Mouse (Mus musculus): ENCODE measurements around the gene Hectd1. TPM values are rescaled to one million over a fixed set of nuclear protein-coding genes. Genes with fewer than 3 reads are reported as not detected.

Gene Hectd1
- polyA plus RNA-seq, 1 experiment from 2014 or later = 30.4 TPM

DNA sequence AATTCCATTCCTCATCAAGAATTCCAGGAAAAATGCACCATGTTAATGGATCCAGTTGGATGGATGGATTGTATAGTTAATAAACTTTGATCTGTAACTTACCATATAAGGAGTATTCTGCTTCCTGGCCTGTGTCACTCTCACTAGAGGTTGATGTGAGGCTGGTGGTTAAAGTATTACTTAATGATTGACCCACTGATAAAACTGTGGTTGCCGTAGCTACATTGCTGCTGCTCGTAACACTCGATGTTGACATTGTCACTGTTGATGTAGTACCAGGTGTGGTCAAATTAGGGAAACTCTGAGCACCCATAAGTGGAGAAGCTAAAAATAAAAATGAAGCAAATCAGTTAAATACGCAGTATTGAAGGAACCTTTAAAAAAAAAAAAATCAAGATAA lies 61.9 kb downstream of the Hectd1 start:
- H3K4me3 ChIP-seq (ENCODE audit: inconsistent target) = no peak overlapping the region
- WGBS (ENCODE audit: missing documents) = 69% methylated on average over 4 of the region's 4 CpGs
- H3K27ac ChIP-seq = no peak overlapping the region
- no peaks in the 10 kb centered on the region for H3K79me2 ChIP-seq (ENCODE audit: inconsistent target)
- peaks cover 60% of the 10 kb centered on the region for H3K36me3 ChIP-seq (ENCODE audit: inconsistent target)

DNA sequence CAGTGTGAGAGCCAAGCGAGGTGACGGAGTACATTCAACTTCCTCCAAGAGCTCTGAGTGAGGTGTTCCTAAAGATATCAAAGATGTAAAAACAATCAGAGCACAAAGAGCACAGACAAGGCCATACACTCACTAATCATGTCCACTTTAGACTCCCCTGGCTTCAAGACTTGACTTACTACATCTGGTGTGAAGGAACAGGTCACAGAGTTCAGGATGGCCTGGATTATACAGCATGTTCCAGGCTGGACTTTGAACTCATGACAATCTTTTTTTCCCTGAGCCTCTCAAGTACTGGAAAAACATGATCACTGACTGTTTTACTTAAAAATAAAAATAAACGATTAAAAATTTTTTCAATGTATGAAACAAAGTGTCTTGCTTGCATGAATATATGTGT lies 70.0 kb downstream of the Hectd1 start:
- WGBS (ENCODE audit: missing documents) = 90% methylated on average over 3 of the region's 3 CpGs
- Histone ChIP-seq H3K27ac (no peak overlapping the region), H3K79me2 (ENCODE audit: inconsistent target) (no peaks in the 10 kb centered on the region), H3K4me3 (ENCODE audit: inconsistent target) (no peak overlapping the region), H3K36me3 (ENCODE audit: inconsistent target) (peaks cover 77% of the 10 kb centered on the region)

DNA sequence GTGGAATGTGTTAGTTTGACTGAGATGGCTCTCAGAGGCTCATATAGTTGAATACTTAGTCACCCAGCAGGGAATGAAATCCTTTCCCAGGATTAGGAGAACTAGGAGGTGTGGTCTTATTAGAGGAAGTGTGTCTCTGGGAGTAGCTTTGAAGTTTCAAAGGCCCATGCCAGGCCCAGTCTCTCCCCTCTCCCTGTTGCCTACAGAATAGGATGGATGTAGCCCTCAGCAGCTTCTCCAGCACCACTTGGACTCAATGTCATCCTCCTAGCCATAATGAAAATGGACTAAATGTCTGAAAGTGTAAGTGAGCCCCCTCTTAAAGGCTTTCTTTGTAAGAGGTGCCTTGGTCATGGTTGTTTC lies 72.8 kb downstream of the Hectd1 start:
- Histone ChIP-seq H3K27ac (no peak overlapping the region), H3K79me2 (ENCODE audit: inconsistent target) (no peaks in the 10 kb centered on the region), H3K4me3 (ENCODE audit: inconsistent target) (no peak overlapping the region), H3K36me3 (ENCODE audit: inconsistent target) (peaks cover 77% of the 10 kb centered on the region)

DNA sequence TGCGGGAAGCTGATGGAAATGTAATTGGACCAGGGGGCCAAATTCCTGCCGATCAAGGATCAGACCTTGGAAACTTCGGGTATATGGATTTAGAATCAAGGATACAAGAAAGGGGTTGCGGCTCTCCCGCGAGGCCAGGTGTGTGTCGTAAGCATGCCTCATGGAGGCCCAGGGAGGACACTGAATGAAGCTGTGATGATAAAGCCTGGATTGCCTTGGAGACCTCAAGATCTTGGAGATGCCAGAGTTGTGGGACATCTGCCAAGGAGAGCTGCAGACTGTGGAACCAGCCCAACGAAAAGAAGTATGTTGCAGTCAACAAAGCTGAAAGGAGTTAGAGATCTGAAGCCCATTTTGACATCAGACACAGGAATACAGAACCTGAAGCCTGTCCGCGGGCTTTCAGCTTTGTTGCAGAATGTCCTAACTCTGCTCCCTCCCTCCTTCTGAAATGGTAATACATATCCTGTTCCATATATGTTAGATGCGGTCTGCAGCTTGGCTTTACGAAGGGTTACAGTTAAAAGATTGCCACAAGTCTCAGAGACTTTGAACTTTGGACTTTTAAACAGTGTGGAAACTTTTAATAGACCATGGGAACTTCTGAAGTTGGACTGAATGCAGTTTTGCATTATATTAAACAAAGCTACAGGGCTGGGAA lies 73.3 kb downstream of the Hectd1 start:
- no peak overlapping the region for H3K4me3 ChIP-seq (ENCODE audit: inconsistent target)
- H3K79me2 ChIP-seq (ENCODE audit: inconsistent target) = no peaks in the 10 kb centered on the region
- H3K36me3 ChIP-seq (ENCODE audit: inconsistent target) = peaks cover 77% of the 10 kb centered on the region
- WGBS (ENCODE audit: missing documents) = 97% methylated on average over 12 of the region's 12 CpGs
- no peak overlapping the region for H3K27ac ChIP-seq

DNA sequence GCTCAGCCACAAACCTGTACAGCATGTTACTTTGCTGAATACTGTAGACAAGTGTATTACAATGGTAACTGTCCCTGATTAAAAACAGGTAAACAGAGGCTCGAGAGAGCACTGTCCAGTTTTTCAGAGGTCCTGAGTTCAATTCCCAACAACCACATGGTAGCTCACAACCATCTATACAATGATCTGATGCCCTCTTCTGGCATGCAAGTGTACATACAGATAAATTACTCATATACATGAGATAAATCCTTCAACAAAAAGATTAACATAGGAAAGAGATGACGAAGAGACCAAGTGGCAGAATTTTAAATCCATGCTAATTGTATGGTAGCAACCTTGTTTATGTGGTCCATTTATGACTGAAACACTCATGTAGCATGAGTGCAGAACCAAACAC lies 82.0 kb downstream of the Hectd1 start:
- Histone ChIP-seq H3K27ac (no peak overlapping the region), H3K79me2 (ENCODE audit: inconsistent target) (no peaks in the 10 kb centered on the region), H3K36me3 (ENCODE audit: inconsistent target) (peaks cover 84% of the 10 kb centered on the region), H3K4me3 (ENCODE audit: inconsistent target) (no peak overlapping the region)
- WGBS (ENCODE audit: missing documents) = 86% methylated on average over 1 of the region's 2 CpGs

DNA sequence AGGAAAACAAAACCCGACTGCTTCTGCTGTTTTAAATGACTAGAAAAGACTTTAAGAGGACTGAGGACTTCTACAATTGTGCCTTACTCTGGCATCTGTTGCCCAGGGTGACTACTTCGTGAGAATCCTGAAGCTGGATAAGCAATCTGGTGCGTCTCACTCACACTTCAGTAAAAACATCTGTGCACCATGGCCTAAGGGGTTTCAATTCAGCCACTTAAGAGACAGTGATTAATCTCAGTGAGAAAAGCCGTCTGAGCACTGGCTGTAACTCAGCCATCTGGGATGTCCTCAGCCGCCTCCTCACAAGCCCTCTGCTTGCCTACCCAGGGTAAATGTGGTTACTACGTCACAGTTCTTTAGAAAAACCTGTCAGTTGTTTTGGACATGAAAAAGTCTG lies 84.4 kb downstream of the Hectd1 start:
- H3K27ac ChIP-seq = no peak overlapping the region
- no peaks in the 10 kb centered on the region for H3K79me2 ChIP-seq (ENCODE audit: inconsistent target)
- H3K4me3 ChIP-seq (ENCODE audit: inconsistent target) = no peak overlapping the region
- H3K36me3 ChIP-seq (ENCODE audit: inconsistent target) = peaks cover 62% of the 10 kb centered on the region
- WGBS (ENCODE audit: missing documents) = 91% methylated on average over 6 of the region's 6 CpGs

DNA sequence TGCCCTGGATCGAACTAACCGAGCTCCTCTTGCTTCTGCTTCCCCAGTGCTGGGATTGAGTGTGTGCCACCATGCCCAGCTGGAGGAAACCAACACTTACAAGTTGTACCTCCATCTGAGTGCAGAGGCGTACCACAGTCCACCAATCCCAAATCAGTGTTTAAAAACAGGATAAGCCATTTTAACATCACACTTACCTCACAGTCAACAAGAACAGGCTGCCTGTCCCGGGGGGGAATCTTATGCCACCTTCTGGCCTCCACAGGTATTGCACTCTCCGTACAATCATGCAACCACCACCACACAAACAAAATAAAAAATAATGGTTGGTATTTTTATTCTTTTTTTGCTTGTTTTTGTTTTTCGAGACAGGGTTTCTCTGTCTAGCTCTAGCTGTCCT lies 87.6 kb downstream of the Hectd1 start:
- 89% methylated on average over 5 of the region's 6 CpGs for WGBS (ENCODE audit: missing documents)
- Histone ChIP-seq H3K36me3 (ENCODE audit: inconsistent target) (peaks cover 36% of the 10 kb centered on the region), H3K27ac (no peak overlapping the region), H3K79me2 (ENCODE audit: inconsistent target) (no peaks in the 10 kb centered on the region), H3K4me3 (ENCODE audit: inconsistent target) (no peak overlapping the region)

DNA sequence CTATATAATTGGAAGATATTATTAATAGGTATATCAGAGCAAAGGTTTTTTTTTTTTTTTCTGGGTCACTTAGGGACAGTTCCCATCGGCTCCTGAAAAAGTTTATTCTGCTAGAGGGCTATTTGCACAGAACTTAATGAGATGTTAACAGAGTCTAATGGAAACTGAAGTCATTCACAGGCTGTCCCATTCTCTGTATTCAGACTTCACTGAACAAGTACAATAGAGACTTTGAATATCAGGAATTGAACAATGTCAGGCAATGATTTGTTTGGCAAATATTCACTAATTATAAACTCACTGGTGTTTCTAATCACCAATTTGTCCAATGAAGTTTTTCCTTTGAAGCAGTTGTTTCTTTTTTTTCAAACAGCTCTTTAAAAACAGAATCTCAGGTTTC lies 92.5 kb downstream of the Hectd1 start:
- no peak overlapping the region for H3K27ac ChIP-seq
- H3K79me2 ChIP-seq (ENCODE audit: inconsistent target) = no peaks in the 10 kb centered on the region
- H3K36me3 ChIP-seq (ENCODE audit: inconsistent target) = no peaks in the 10 kb centered on the region
- H3K4me3 ChIP-seq (ENCODE audit: inconsistent target) = no peak overlapping the region
- 80% methylated on average over 1 of the region's 1 CpGs for WGBS (ENCODE audit: missing documents)

DNA sequence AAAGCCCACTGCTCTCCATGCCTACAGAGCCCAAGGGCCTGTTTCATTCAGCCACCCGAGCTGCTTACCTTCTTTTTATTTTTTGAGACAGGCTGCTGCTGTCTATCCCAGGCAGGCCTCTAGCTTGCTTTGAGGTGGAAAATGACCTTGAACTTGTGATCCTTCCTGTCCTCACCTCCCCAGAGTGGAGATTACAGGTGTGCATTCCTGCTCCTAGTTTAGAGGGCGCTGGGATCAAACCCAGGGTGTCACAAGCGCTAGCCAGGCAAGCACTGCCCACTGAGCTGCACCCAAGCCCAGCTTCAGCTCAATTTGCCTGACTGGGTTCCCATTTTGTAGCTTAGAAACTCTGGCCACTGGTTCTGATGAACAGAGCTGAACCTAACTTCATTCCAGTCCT lies 93.0 kb downstream of the Hectd1 start:
- Histone ChIP-seq H3K4me3 (ENCODE audit: inconsistent target) (no peak overlapping the region), H3K79me2 (ENCODE audit: inconsistent target) (no peaks in the 10 kb centered on the region), H3K36me3 (ENCODE audit: inconsistent target) (no peaks in the 10 kb centered on the region), H3K27ac (no peak overlapping the region)
- 95% methylated on average over 3 of the region's 3 CpGs for WGBS (ENCODE audit: missing documents)

DNA sequence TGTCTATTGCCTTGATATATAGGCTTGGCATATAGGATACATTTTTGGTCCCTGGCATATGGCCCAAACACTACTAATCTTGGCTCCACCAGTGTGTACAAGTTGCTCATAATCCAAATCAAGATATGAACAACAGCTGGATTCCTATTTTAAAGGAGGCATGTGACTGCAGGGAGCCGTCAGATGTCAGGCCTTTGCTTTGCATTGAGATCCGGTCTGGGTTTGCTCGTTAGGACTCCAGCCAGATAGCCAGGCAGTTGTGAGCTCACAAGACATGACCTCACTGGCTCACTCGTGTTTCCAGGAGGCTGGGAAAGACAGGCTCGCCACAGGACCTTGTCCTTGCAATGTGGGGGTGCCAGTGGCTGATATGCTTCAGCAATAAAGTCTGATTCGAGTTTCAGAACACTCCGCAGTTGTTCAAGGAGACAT lies 93.5 kb downstream of the Hectd1 start:
- Histone ChIP-seq H3K36me3 (ENCODE audit: inconsistent target) (no peaks in the 10 kb centered on the region), H3K27ac (no peak overlapping the region), H3K79me2 (ENCODE audit: inconsistent target) (no peaks in the 10 kb centered on the region), H3K4me3 (ENCODE audit: inconsistent target) (no peak overlapping the region)
- 95% methylated on average over 7 of the region's 7 CpGs for WGBS (ENCODE audit: missing documents)

DNA sequence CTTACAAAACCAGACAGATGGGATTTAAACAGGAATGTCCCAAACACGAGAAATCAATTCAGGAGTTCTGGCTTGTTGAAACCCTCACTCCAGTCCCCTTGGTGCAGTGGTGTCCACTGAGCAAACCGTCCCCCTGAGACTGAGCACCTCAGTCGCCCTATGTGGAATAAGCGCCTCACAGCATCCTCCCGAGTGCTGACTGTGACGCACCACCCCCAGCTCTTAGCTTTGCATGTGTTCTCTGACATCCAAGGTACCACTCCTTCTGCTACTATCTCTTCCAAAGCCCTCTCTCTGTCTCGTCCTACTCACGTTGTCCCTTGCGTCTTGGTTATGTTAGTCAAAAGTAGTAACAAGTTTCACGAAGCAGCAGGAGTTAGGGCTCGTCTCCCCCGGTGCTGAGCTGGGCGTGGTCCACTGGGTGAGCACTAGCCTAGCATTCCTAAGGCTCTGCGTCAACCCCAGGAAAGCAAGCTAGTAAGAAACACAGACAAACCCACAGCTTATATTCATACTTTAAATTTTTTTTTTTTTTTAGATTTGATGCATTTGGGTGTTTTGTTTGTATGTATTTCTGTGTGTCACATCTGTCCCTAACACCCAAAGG lies 94.6 kb downstream of the Hectd1 start:
- 93% methylated on average over 13 of the region's 14 CpGs for WGBS (ENCODE audit: missing documents)

DNA sequence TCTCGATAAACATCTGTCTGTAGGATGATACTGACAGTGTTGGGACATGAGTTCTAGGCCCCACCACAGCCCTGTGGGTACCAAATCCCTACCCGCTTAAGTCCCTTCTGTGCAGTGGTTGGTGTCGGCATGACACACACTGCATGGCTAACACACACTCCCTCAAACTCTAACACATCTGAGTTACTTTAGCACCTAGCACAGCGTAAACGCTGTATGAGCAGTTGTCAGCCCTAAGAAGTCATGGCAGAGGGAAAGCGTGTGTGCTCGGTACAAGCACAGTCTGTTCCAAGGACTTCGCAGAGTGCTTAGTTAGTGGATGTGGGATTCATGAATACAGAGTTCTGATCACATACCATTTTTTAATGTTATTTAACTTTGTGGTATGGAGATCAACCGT lies 99.5 kb downstream of the Hectd1 start:
- H3K27ac ChIP-seq = peak overlapping the region; percentile 39; the same call in 1 of the 2 replicates
- no peaks in the 10 kb centered on the region for H3K36me3 ChIP-seq (ENCODE audit: inconsistent target)
- WGBS (ENCODE audit: missing documents) = 94% methylated on average over 8 of the region's 9 CpGs
- H3K4me3 ChIP-seq (ENCODE audit: inconsistent target) = no peak overlapping the region
- H3K79me2 ChIP-seq (ENCODE audit: inconsistent target) = no peaks in the 10 kb centered on the region

More for the DNA sequence above, 94.6 kb downstream of the Hectd1 start:
- Histone ChIP-seq H3K79me2 (ENCODE audit: inconsistent target) (no peaks in the 10 kb centered on the region), H3K27ac (no peak overlapping the region), H3K36me3 (ENCODE audit: inconsistent target) (no peaks in the 10 kb centered on the region), H3K4me3 (ENCODE audit: inconsistent target) (no peak overlapping the region)

DNA sequence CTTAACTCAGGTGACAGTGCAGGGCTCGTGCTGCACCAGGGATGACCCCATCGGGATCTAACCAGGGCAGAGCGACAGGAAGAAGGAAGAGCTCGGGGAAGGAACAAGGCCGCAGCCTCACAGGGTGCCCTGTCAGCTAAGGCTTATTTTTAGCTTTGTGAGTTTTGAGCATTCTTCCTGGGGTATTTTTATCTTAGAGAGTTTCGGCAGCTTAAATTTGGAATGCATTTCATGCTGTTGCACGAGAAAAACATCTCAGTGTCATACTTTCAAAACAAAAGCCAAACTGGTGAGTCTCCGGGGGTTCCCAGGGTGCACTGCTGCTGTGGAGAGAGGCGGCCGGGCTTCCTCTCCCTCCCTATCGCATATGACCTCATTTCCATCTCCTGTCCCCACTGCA lies 100.3 kb downstream of the Hectd1 start:
- Histone ChIP-seq H3K27ac (peak overlapping the region; percentile 39), H3K79me2 (ENCODE audit: inconsistent target) (no peaks in the 10 kb centered on the region), H3K36me3 (ENCODE audit: inconsistent target) (no peaks in the 10 kb centered on the region; the same call in 1 of the 2 replicates), H3K4me3 (ENCODE audit: inconsistent target) (no peak overlapping the region)
- 75% methylated on average over 11 of the region's 11 CpGs for WGBS (ENCODE audit: missing documents)

DNA sequence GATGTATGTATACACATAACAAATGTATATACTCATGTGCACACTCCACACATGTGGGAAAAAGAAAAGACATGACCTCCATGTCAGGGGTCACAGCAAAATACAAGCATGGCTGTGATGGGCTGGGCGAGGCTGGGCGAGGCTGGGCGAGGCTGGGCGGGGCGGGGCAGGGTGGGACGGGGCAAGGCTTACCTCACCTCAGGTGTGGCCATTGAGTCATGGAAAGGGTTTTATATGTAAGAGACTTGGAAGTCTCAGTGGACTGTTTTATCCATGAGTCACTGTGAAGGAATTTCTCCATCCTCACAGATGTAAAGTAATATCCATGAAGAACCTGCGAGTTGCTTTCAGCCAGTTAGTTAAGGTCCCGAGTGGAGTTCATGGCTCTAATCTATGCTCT lies 107.5 kb downstream of the Hectd1 start:
- no peaks in the 10 kb centered on the region; the same call in 1 of the 2 replicates for H3K36me3 ChIP-seq (ENCODE audit: inconsistent target)
- WGBS (ENCODE audit: missing documents) = 88% methylated on average over 7 of the region's 8 CpGs
- no peaks in the 10 kb centered on the region for H3K79me2 ChIP-seq (ENCODE audit: inconsistent target)
- H3K27ac ChIP-seq = no peak overlapping the region
- no peak overlapping the region for H3K4me3 ChIP-seq (ENCODE audit: inconsistent target)

DNA sequence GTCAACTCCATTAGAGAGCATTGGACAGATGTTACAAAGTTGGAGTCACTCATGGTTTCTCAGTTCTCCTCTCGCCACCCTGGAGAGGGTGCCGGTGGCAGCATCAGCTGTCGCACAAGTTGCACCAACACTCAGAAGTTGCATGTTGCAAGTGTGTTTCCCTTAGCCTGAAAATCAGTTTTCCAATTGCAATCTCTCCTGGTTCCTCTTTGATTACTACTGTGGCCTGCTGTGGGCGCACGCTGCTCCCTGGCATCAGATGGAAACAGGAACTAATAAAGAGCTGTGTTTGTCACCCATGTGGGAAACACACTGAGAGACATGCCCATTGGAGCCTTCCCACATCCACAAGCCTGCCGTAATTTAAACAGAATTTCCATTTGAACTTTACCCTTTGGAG lies 110.7 kb downstream of the Hectd1 start:
- WGBS (ENCODE audit: missing documents) = 13% methylated on average over 6 of the region's 6 CpGs
- Histone ChIP-seq H3K27ac (no peak overlapping the region), H3K36me3 (ENCODE audit: inconsistent target) (no peaks in the 10 kb centered on the region; the same call in 1 of the 2 replicates), H3K4me3 (ENCODE audit: inconsistent target) (no peak overlapping the region), H3K79me2 (ENCODE audit: inconsistent target) (no peaks in the 10 kb centered on the region)

DNA sequence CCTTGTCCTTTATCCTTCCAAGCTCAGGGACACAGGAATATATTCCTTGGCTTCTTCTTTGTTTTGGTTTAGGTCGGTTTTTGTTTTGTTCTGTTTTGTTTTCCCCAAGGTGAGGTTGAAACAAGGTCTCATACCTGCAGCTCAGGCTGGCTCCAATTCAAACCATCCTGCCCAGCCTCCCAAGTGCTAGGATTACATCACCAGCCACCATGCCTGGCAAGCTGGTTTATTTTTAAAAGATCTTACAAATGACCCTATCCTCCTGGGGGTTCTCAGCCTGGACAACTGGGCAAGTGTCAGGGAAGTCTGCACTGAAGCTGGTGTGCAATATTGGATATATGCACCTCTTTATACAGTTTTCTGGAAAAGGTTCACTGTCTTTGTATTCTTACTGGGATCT lies 116.7 kb downstream of the Hectd1 start:
- Histone ChIP-seq H3K4me3 (ENCODE audit: inconsistent target) (no peak overlapping the region), H3K79me2 (ENCODE audit: inconsistent target) (no peaks in the 10 kb centered on the region), H3K27ac (no peak overlapping the region), H3K36me3 (ENCODE audit: inconsistent target) (no peaks in the 10 kb centered on the region)
- WGBS (ENCODE audit: missing documents) = 89% methylated on average over 1 of the region's 1 CpGs
